Mouse (Mus musculus) MEL (cell line): ENCODE measurements around the gene P2rx7. TPM values are rescaled to one million over a fixed set of nuclear protein-coding genes. Genes with fewer than 3 reads are reported as not detected.

Experiments
- DNase-seq: peaks from one replicate; pipeline ENCODE4 v3.0.0; 2011; ENCODE audit warnings: low read depth, low spot score
- H3K27ac ChIP-seq: 2 replicates; pipeline ENCODE4 v1.5.1; 2012; ENCODE audit warnings: low read depth, mild to moderate bottlenecking, control low read depth, low read length, moderate library complexity; ENCODE audit not compliant: control insufficient read depth
- H3K27me3 ChIP-seq, 2 experiments: fragments of 150-350 bp in 1 of 2; sonication (generic) in 1 of 2; 2 replicates each; pipeline ENCODE4 v1.6.1; 2012; ENCODE audit warnings: low read length in 2 of 2, mild to moderate bottlenecking in 2 of 2, improper control_type of control experiment in 1 of 2, moderate library complexity in 1 of 2; ENCODE audit not compliant: insufficient read depth in 2 of 2, control insufficient read depth in 1 of 2
- H3K36me3 ChIP-seq, 2 experiments: 2 replicates each; pipeline ENCODE4 v1.6.1; 2012 to 2014; ENCODE audit warnings: low read length in 2 of 2, improper control_type of control experiment in 1 of 2, inconsistent platforms in 1 of 2, mild to moderate bottlenecking in 1 of 2; ENCODE audit not compliant: insufficient read depth in 2 of 2, control insufficient read depth in 1 of 2
- H3K4me1 ChIP-seq, 2 experiments: fragments of 150-350 bp in 1 of 2; sonication (generic) in 1 of 2; 2 replicates each; pipeline ENCODE4 v1.6.1; 2012; ENCODE audit warnings: low read length in 2 of 2, improper control_type of control experiment in 1 of 2, mild to moderate bottlenecking in 1 of 2; ENCODE audit not compliant: insufficient read depth in 2 of 2, control insufficient read depth in 1 of 2
- H3K4me3 ChIP-seq, 2 experiments: fragments of 150-350 bp in 1 of 2; sonication (generic) in 1 of 2; 2 replicates each; pipeline ENCODE4 v1.5.1; 2012; ENCODE audit warnings: low read depth in 2 of 2, low read length in 2 of 2, mild to moderate bottlenecking in 2 of 2, moderate library complexity in 2 of 2, control low read depth in 1 of 2, improper control_type of control experiment in 1 of 2; ENCODE audit not compliant: control insufficient read depth in 1 of 2, insufficient read depth in 1 of 2
- H3K79me2 ChIP-seq: 2 replicates; pipeline ENCODE4 v1.6.1; 2012; ENCODE audit warnings: mild to moderate bottlenecking, low read length, moderate library complexity; ENCODE audit not compliant: control insufficient read depth, poor library complexity, insufficient read depth
- H3K9ac ChIP-seq: 2 replicates; pipeline ENCODE4 v1.6.1; 2012; ENCODE audit warnings: low read depth, mild to moderate bottlenecking, control low read depth, low read length, moderate library complexity; ENCODE audit not compliant: control insufficient read depth, poor library complexity, severe bottlenecking
- H3K9me3 ChIP-seq: fragments of 150-350 bp; sonication (generic); replicated peaks from 2 replicates; pipeline ENCODE4 v1.6.1; 2012; ENCODE audit warnings: mild to moderate bottlenecking, low read length, improper control_type of control experiment, moderate library complexity; ENCODE audit not compliant: insufficient read depth
- CHD1 ChIP-seq: IDR thresholded peaks from 2 replicates; pipeline ENCODE4 v1.6.1; 2012; ENCODE audit warnings: low read depth, mild to moderate bottlenecking, inconsistent platforms, low read length, improper control_type of control experiment
- CTCF ChIP-seq, 3 experiments: IDR thresholded peaks in 2 of 3; conservative IDR thresholded peaks in 1 of 3; 2 replicates each; pipeline ENCODE4 v1.5.1; 2011 to 2012; ENCODE audit warnings: low read length in 3 of 3, low read depth in 2 of 3, mild to moderate bottlenecking in 2 of 3, improper control_type of control experiment in 1 of 3, inconsistent platforms in 1 of 3, mixed read lengths in 1 of 3, moderate library complexity in 1 of 3; ENCODE audit not compliant: control insufficient read depth in 1 of 3, insufficient read depth in 1 of 3, poor library complexity in 1 of 3, severe bottlenecking in 1 of 3
- ELF1 ChIP-seq: IDR thresholded peaks from 2 replicates; pipeline ENCODE4 v1.6.1; 2014; ENCODE audit warnings: low read depth, mild to moderate bottlenecking, inconsistent platforms, low read length, improper control_type of control experiment, moderate library complexity
- EP300 ChIP-seq, 2 experiments: IDR thresholded peaks; 2 replicates each; pipeline ENCODE4 v1.6.1; 2011; ENCODE audit warnings: improper control_type of control experiment in 2 of 2, low read length in 2 of 2, low read depth in 1 of 2, mild to moderate bottlenecking in 1 of 2
- GABPA ChIP-seq: IDR thresholded peaks from 2 replicates; pipeline ENCODE4 v1.6.1; 2012; ENCODE audit warnings: low read depth, mild to moderate bottlenecking, inconsistent platforms, low read length, improper control_type of control experiment, moderate library complexity
- HCFC1 ChIP-seq: IDR thresholded peaks from 2 replicates; pipeline ENCODE4 v1.6.1; 2012; ENCODE audit warnings: low read depth, mild to moderate bottlenecking, inconsistent platforms, low read length, improper control_type of control experiment, moderate library complexity
- JUND ChIP-seq: IDR thresholded peaks from 2 replicates; pipeline ENCODE4 v1.6.1; 2011; ENCODE audit warnings: low read depth, mild to moderate bottlenecking, improper control_type of control experiment, low read length
- KAT2A ChIP-seq: conservative IDR thresholded peaks from 2 replicates; pipeline ENCODE4 v1.6.1; 2012; ENCODE audit warnings: low read depth, low read length, improper control_type of control experiment, inconsistent platforms
- MAFK ChIP-seq: IDR thresholded peaks from 2 replicates; pipeline ENCODE4 v1.6.1; 2011; ENCODE audit warnings: low read depth, mild to moderate bottlenecking, low read length, improper control_type of control experiment, borderline replicate concordance
- MAZ ChIP-seq: IDR thresholded peaks from 2 replicates; pipeline ENCODE4 v1.6.1; 2012; ENCODE audit warnings: low read depth, mild to moderate bottlenecking, inconsistent platforms, low read length, improper control_type of control experiment
- MYB ChIP-seq: IDR thresholded peaks from 2 replicates; pipeline ENCODE4 v1.6.1; 2011; ENCODE audit warnings: mild to moderate bottlenecking, low read depth, low read length, improper control_type of control experiment
- MYC ChIP-seq: IDR thresholded peaks from 2 replicates; pipeline ENCODE4 v1.6.1; 2011; ENCODE audit warnings: low read depth, mild to moderate bottlenecking, low read length, improper control_type of control experiment, moderate library complexity
- NELFE ChIP-seq: IDR thresholded peaks from 2 replicates; pipeline ENCODE4 v1.6.1; 2011; ENCODE audit warnings: low read depth, low read length, improper control_type of control experiment
- POLR2AphosphoS5 ChIP-seq: IDR thresholded peaks from 2 replicates; pipeline ENCODE4 v1.6.1; 2012; ENCODE audit warnings: low read depth, borderline replicate concordance, mild to moderate bottlenecking, inconsistent platforms, low read length, moderate library complexity, mixed read lengths
- RAD21 ChIP-seq: IDR thresholded peaks from 2 replicates; pipeline ENCODE4 v1.6.1; 2011; ENCODE audit warnings: mild to moderate bottlenecking, low read depth, low read length, improper control_type of control experiment
- SMC3 ChIP-seq: IDR thresholded peaks from 2 replicates; pipeline ENCODE4 v1.6.1; 2011; ENCODE audit warnings: low read depth, low read length, improper control_type of control experiment
- TAL1 ChIP-seq: IDR thresholded peaks from 2 replicates; pipeline ENCODE4 v1.6.1; 2012; ENCODE audit warnings: mild to moderate bottlenecking, inconsistent platforms, low read length, moderate library complexity, mixed read lengths
- TBP ChIP-seq: IDR thresholded peaks from 2 replicates; pipeline ENCODE4 v1.8.0; 2011; ENCODE audit warnings: low read depth, low read length, improper control_type of control experiment
- TCF12 ChIP-seq: IDR thresholded peaks from 2 replicates; pipeline ENCODE4 v1.6.1; 2014; ENCODE audit warnings: low read depth, mild to moderate bottlenecking, inconsistent platforms, low read length, improper control_type of control experiment, moderate library complexity
- UBTF ChIP-seq: IDR thresholded peaks from 2 replicates; pipeline ENCODE4 v1.6.1; 2012; ENCODE audit warnings: low read depth, mild to moderate bottlenecking, inconsistent platforms, low read length, improper control_type of control experiment, moderate library complexity, borderline replicate concordance; ENCODE audit not compliant: insufficient read depth
- USF1 ChIP-seq: IDR thresholded peaks from 2 replicates; pipeline ENCODE4 v1.6.1; 2014; ENCODE audit warnings: low read depth, mild to moderate bottlenecking, inconsistent platforms, low read length, improper control_type of control experiment, moderate library complexity
- USF2 ChIP-seq, 2 experiments: IDR thresholded peaks; 2 replicates each; pipeline ENCODE4 v1.6.1; 2011 to 2012; ENCODE audit warnings: improper control_type of control experiment in 2 of 2, low read length in 2 of 2, borderline replicate concordance in 1 of 2, inconsistent platforms in 1 of 2, low read depth in 1 of 2, mild to moderate bottlenecking in 1 of 2; ENCODE audit not compliant: insufficient read depth in 1 of 2
- ZKSCAN1 ChIP-seq: IDR thresholded peaks from 2 replicates; pipeline ENCODE4 v1.6.1; 2012; ENCODE audit warnings: low read depth, mild to moderate bottlenecking, inconsistent platforms, low read length, improper control_type of control experiment, moderate library complexity
- polyA plus RNA-seq, 2 experiments: library from polyadenylated mRNA; stranded (reverse) in 1 of 2; unstranded in 1 of 2; fragments of >175 nt in 1 of 2; fragments of >200 nt in 1 of 2; gene quantifications; 2 replicates each; pipeline versions ENCODE4 v1.2.1 to v1.2.4; 2012; ENCODE audit warnings: low replicate concordance in 2 of 2, low read depth in 1 of 2; ENCODE audit not compliant: insufficient read length in 2 of 2, insufficient read depth in 1 of 2, missing spikeins in 1 of 2
- total RNA-seq: library from RNA; depleted of rRNA; stranded (reverse); fragments of 300-350 nt; gene quantifications from 2 replicates; pipeline ENCODE4 v1.2.3, GENCODE M21; 2012

P2rx7 gene
- total and polyA plus RNA-seq, 3 experiments = 29.3 to 254 (median 40.8) TPM

- Histone ChIP-seq H3K9ac (no peak overlapping the region), H3K36me3 (peaks cover 4 to 10% of the 10 kb centered on the region in 2 experiments), H3K4me3 (no peak overlapping the region), H3K79me2 (no peaks in the 10 kb centered on the region), H3K27ac (no peak overlapping the region), H3K27me3 (no peaks in the 10 kb centered on the region), H3K9me3 (no peaks in the 10 kb centered on the region), H3K4me1 (peaks cover 4 to 8% of the 10 kb centered on the region in 2 experiments; a peak in 2 of 4 replicates)
- no peak for DNase-seq
- TF ChIP-seq TBP (no peak), TAL1 (no peak), USF2 (IDR thresholded peaks at IDR 0.05; ENCODE audit: borderline replicate concordance in 1 of 2, insufficient read depth in 1 of 2, low read depth in 1 of 2, low read length in 2 of 2) (no peak), MYC (no peak), RAD21 (no peak), EP300 (IDR thresholded peaks at IDR 0.05; ENCODE audit: low read depth in 1 of 2, low read length in 2 of 2) (no peak), UBTF (no peak), MYB (no peak), GABPA (no peak), USF1 (no peak), MAZ (no peak), HCFC1 (no peak), NELFE (no peak)
Observed at GRCm38 (mm10) chr5:122679881-122680280, 36.2 kb downstream of the P2rx7 start.

GRCm38 (mm10) chr5:122681276-122681675 lies 37.6 kb downstream of the P2rx7 start:
- Histone ChIP-seq H3K79me2 (no peaks in the 10 kb centered on the region), H3K4me1 (peaks cover 4 to 8% of the 10 kb centered on the region in 2 experiments; a peak in 2 of 4 replicates), H3K9ac (no peak overlapping the region), H3K36me3 (peaks cover 4 to 10% of the 10 kb centered on the region in 2 experiments), H3K27me3 (no peaks in the 10 kb centered on the region), H3K4me3 (no peak overlapping the region), H3K9me3 (no peaks in the 10 kb centered on the region), H3K27ac (no peak overlapping the region)
- TF ChIP-seq MAFK (no peak), TCF12 (no peak), EP300 (IDR thresholded peaks at IDR 0.05; ENCODE audit: low read depth in 1 of 2, low read length in 2 of 2) (no peak), ZKSCAN1 (no peak), CHD1 (no peak), SMC3 (no peak), ELF1 (no peak), POLR2AphosphoS5 (no peak), CTCF (IDR thresholded peaks at IDR 0.05 in 2 of 3, conservative IDR thresholded peaks at IDR 0.05 in 1 of 3; ENCODE audit: control insufficient read depth in 1 of 3, insufficient read depth in 1 of 3, low read depth in 2 of 3, low read length in 3 of 3, poor library complexity in 1 of 3, severe bottlenecking in 1 of 3) (peak in 2 of 3 experiments; percentile 20; a peak in 3 of 6 replicates), JUND (no peak), NELFE (no peak), MYC (no peak), RAD21 (peak; percentile 10), GABPA (no peak), KAT2A (no peak)
- DNase-seq = no peak
